Mouse (Mus musculus) limb, embryonic 15.5 days (tissue): ENCODE results near the gene Notch2. TPM values are rescaled to one million over a fixed set of nuclear protein-coding genes. Genes with fewer than 3 reads are reported as not detected.
A peak's percentile ranks its signal among the peaks of the same experiment; 100 is the strongest.

Experiments
- ATAC-seq: fragments of 200-750 bp; cut with Nextera tagmentation; 2 replicates; pipeline ENCODE4 v1.8.0; 2017; ENCODE audit warnings: low read depth, moderate TSS enrichment; ENCODE audit not compliant: insufficient number of reproducible peaks, low FRiP score, low TSS enrichment
- H3K27ac ChIP-seq: fragments of 300-500 bp; sonication (generic); 2 replicates; pipeline ENCODE4 v1.5.1; 2015; ENCODE audit warnings: moderate library complexity, mild to moderate bottlenecking, inconsistent platforms
- H3K27me3 ChIP-seq: fragments of 300-500 bp; sonication (generic); 2 replicates; pipeline ENCODE4 v1.6.1; 2015; ENCODE audit warnings: inconsistent platforms
- H3K36me3 ChIP-seq: fragments of 300-500 bp; sonication (generic); 2 replicates; pipeline ENCODE4 v1.6.1; 2015; ENCODE audit warnings: inconsistent platforms
- H3K4me1 ChIP-seq: fragments of 300-500 bp; sonication (generic); 2 replicates; pipeline ENCODE4 v1.6.1; 2015; ENCODE audit warnings: inconsistent platforms
- H3K4me2 ChIP-seq: fragments of 300-500 bp; sonication (generic); 2 replicates; pipeline ENCODE4 v1.6.1; 2015; ENCODE audit warnings: mild to moderate bottlenecking, inconsistent platforms
- H3K4me3 ChIP-seq: fragments of 300-500 bp; sonication (generic); 2 replicates; pipeline ENCODE4 v1.5.1; 2015; ENCODE audit warnings: mild to moderate bottlenecking, inconsistent platforms
- H3K9ac ChIP-seq: fragments of 300-500 bp; sonication (generic); 2 replicates; pipeline ENCODE4 v1.6.1; 2015; ENCODE audit warnings: inconsistent platforms
- H3K9me3 ChIP-seq: fragments of 300-500 bp; sonication (generic); 2 replicates; pipeline ENCODE4 v1.6.1; 2016; ENCODE audit warnings: inconsistent platforms
- WGBS: fragments of 180-500 bp; shearing (Covaris S2); methylation state at CpG from one replicate; pipeline ENCODE4 v1.1.7; 2015; 5-methylcytosine and 5-hydroxymethylcytosine counted together
- polyA plus RNA-seq: library from polyadenylated mRNA; unstranded; fragments of >200 nt; fragmentation: Nextera tagmentation; extraction: Ambion mirVana; gene quantifications from 2 replicates; pipeline ENCODE4 v1.2.1, GENCODE M21; 2015

Notch2 gene
- polyA plus RNA-seq, 1 experiment from 2014 or later = 40.8 TPM

- H3K9me3 ChIP-seq = no peaks in the 10 kb centered on the region
- no peaks in the 10 kb centered on the region for H3K36me3 ChIP-seq
- H3K4me3 ChIP-seq = no peak overlapping the region
- no peaks in the 10 kb centered on the region for H3K27me3 ChIP-seq
- no peak overlapping the region for H3K27ac ChIP-seq
- H3K9ac ChIP-seq = no peak overlapping the region
- no peak overlapping the region for H3K4me2 ChIP-seq
- WGBS = 86% methylated on average over 4 of the region's 4 CpGs
- ATAC-seq = no peak
- H3K4me1 ChIP-seq = no peaks in the 10 kb centered on the region
Observed at GRCm38 (mm10) chr3:98003558-98003957, 9.8 kb upstream of the Notch2 start.

DNA sequence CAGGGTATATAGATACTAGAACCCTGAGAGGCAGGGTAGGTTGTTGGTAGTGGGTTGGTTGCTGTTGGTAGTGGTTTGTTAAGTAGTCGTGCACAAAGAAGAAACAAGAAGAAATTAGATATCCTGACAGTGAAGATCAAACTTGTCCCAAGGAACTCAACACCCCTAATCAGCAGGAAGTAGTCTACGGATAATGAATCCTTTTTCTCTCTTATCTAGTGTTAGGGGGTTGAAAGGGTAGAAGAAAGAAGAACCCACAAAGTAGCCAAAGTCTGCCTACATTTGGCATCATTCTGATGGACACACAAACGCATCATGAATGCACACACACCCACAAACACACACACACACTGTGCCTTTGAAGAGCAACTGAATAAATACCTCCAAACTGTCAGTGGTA, 9.1 kb upstream of the Notch2 start:
- ATAC-seq = no peak
- 66% methylated on average over 3 of the region's 3 CpGs for WGBS

DNA sequence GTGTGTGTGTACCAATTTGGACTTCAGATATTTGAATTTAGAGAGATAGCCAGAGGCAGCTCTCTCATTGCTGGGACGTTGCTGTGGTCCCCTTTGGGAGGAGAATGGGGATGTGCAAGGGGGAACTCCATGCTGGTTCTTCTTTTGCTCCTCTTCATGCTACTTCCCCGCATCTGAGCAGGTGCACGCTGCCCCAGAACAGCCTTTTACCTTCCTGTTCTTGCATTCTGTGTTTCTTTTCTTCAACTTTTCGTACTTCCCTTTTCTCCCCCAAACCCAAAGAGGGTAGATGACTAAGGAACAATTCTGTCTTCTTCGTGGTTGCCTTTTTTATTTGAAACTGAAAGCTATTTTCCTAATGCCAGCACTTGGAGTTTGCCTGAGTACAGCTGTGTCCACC, 8.0 kb upstream of the Notch2 start:
- no peaks in the 10 kb centered on the region for H3K4me1 ChIP-seq
- no peaks in the 10 kb centered on the region for H3K9me3 ChIP-seq
- no peak overlapping the region for H3K4me3 ChIP-seq
- no peak for ATAC-seq
- H3K27me3 ChIP-seq = no peaks in the 10 kb centered on the region
- no peak overlapping the region for H3K4me2 ChIP-seq
- H3K9ac ChIP-seq = no peak overlapping the region
- no peaks in the 10 kb centered on the region for H3K36me3 ChIP-seq
- H3K27ac ChIP-seq = no peak overlapping the region
- 73% methylated on average over 5 of the region's 5 CpGs for WGBS

More for the DNA sequence above, 9.1 kb upstream of the Notch2 start:
- no peak overlapping the region for H3K9ac ChIP-seq
- no peak overlapping the region for H3K4me3 ChIP-seq
- no peaks in the 10 kb centered on the region for H3K36me3 ChIP-seq
- H3K27me3 ChIP-seq = no peaks in the 10 kb centered on the region
- H3K9me3 ChIP-seq = no peaks in the 10 kb centered on the region
- no peaks in the 10 kb centered on the region for H3K4me1 ChIP-seq
- no peak overlapping the region for H3K27ac ChIP-seq
- no peak overlapping the region for H3K4me2 ChIP-seq

DNA sequence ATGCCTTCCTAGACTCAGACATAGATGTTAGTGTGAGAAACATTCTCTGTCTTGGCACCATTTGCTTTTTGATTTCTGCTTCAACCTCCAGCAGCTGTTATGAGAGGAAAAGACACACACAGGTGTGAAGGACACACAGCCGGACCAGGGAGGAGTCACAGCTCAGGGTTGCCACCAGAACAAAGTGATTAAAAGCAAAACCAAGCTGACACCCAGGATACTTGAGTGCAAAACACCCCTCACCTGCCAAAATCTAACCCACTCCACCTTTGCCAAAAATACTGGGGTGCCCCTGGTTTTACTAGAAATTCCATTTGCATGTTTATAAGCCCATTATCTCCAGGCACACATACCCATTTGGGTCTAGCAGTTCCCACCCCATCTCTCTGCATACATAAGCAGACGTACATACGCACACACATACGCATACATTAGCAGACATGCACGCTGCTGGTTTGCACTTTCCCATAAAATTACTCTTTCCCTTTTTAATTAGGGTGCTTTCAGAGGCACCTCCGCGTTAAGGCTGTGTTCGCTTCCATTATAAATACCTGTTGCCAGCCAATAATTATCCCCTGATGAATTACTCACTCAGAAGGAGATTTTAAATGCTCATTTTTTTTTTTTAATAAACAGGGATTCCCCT, 7.2 kb upstream of the Notch2 start:
- Histone ChIP-seq H3K36me3 (no peaks in the 10 kb centered on the region), H3K9me3 (no peaks in the 10 kb centered on the region), H3K27me3 (no peaks in the 10 kb centered on the region), H3K4me1 (no peaks in the 10 kb centered on the region), H3K4me3 (no peak overlapping the region), H3K9ac (no peak overlapping the region), H3K27ac (no peak overlapping the region), H3K4me2 (no peak overlapping the region)
- ATAC-seq = no peak
- 36% methylated on average over 8 of the region's 8 CpGs for WGBS

- ATAC-seq = no peak
- 79% methylated on average over 5 of the region's 5 CpGs for WGBS
Observed at GRCm38 (mm10) chr3:98006973-98007372, 6.4 kb upstream of the Notch2 start.

GRCm38 (mm10) chr3:98008143-98008542, 5.2 kb upstream of the Notch2 start:
- H3K4me3 ChIP-seq = no peak overlapping the region
- no peaks in the 10 kb centered on the region for H3K27me3 ChIP-seq
- WGBS = 82% methylated on average over 6 of the region's 6 CpGs
- H3K9ac ChIP-seq = no peak overlapping the region
- H3K27ac ChIP-seq = no peak overlapping the region
- no peak overlapping the region for H3K4me2 ChIP-seq
- ATAC-seq = no peak
- H3K4me1 ChIP-seq = no peaks in the 10 kb centered on the region
- no peaks in the 10 kb centered on the region for H3K9me3 ChIP-seq
- no peaks in the 10 kb centered on the region for H3K36me3 ChIP-seq

More at GRCm38 (mm10) chr3:98006973-98007372, 6.4 kb upstream of the Notch2 start:
- no peak overlapping the region for H3K4me2 ChIP-seq
- H3K27me3 ChIP-seq = no peaks in the 10 kb centered on the region
- H3K27ac ChIP-seq = no peak overlapping the region
- H3K9me3 ChIP-seq = no peaks in the 10 kb centered on the region
- no peak overlapping the region for H3K9ac ChIP-seq
- H3K4me3 ChIP-seq = no peak overlapping the region
- H3K36me3 ChIP-seq = no peaks in the 10 kb centered on the region
- H3K4me1 ChIP-seq = no peaks in the 10 kb centered on the region

DNA sequence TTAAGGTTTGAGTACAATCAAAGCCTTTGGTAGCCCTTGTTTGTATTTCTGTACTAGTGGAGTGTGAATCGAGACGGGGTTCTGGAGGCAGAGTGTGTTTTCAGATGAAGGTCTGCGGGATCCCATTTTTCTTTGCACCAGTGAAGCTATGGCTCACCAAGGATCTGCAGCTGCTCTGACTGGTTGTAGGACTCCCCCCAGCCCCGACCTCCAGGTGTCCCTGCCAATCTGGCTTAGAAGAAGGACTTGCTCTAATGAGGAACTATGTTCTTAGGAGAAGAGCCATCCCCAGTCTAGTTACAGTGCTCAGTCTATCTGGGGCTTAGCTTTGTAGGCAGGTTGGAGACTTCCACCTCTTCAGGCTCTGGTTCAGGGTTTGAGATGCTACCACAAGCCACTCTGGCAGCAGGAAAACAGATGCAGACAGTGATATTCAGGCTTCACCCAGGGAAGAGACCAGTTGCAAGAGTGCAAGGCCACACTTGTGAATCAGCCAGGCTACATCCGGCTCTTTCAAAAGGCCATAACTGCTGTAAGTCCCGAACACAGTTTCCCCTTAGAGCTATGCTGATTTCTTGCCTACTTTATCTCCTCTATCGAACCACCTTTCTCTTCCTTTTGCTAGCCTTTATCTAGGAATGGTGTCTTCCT, 4.0 kb upstream of the Notch2 start:
- H3K36me3 ChIP-seq = no peaks in the 10 kb centered on the region
- H3K27ac ChIP-seq = no peak overlapping the region
- no peak overlapping the region for H3K9ac ChIP-seq
- no peaks in the 10 kb centered on the region for H3K9me3 ChIP-seq
- ATAC-seq = no peak
- H3K4me1 ChIP-seq = no peaks in the 10 kb centered on the region
- no peak overlapping the region for H3K4me3 ChIP-seq
- WGBS = 60% methylated on average over 7 of the region's 7 CpGs
- H3K4me2 ChIP-seq = no peak overlapping the region
- H3K27me3 ChIP-seq = no peaks in the 10 kb centered on the region

- 2% methylated on average over 18 of the region's 18 CpGs for WGBS
- peak overlapping the region; percentile 28; the same call in 1 of the 2 replicates for H3K9ac ChIP-seq
- H3K9me3 ChIP-seq = no peaks in the 10 kb centered on the region
- peak overlapping the region; percentile 67 for H3K4me2 ChIP-seq
- H3K4me1 ChIP-seq = peaks cover 34% of the 10 kb centered on the region
- H3K36me3 ChIP-seq = no peaks in the 10 kb centered on the region
- ATAC-seq = no peak
- peak overlapping the region; percentile 50; the same call in 1 of the 2 replicates for H3K27ac ChIP-seq
- H3K4me3 ChIP-seq = peak overlapping the region; percentile 97
- H3K27me3 ChIP-seq = no peaks in the 10 kb centered on the region
Observed at GRCm38 (mm10) chr3:98013086-98013400, 284 bp upstream of the Notch2 start.

DNA sequence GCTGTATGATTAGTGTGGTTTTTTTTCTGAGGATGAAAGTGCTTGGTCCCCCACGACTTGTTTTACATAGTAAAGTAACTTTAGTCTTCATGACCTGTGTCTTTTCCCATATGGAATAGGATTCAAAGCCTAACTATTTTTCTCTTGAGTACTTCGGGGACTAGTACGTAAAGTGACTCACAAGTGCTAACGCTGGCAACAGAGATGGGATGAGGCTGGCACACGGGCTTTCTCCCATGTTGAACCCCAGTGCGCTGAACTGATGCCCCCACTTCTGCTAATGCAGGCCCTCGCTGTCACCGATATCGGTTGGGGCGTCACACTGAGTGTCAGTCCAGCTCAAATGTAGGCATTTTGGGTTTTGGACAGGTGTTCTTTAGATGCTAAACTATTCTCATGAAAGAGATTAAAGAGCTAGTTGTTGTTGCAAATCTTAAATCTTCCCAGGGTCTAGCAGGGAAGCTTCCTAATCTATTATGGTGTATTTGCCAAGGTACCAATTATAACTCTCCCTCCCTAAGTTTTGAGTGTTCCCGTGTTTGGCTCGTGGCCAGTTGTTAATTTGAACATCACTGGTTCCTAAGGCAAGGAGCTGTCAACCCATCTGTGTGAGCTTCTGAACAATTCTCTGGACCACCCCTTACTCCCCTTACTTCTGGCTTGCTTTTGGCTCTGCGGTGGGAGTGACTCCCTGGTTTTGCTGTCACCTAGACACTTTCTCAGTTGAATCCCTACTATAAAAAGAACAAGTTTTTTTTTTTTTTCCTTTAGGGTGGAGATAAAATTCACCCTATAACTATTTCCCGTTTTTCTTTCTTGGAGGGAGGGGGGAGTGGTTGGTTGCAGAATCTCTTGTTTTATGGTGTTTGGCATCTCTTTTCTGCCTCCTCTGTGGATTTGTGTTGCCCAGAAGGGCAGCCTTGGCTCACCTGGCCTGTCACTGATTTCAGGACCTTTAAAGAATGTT, 2.2 kb downstream of the Notch2 start:
- ATAC-seq = no peak
- peak overlapping the region; percentile 97 for H3K4me3 ChIP-seq
- no peaks in the 10 kb centered on the region for H3K27me3 ChIP-seq
- no peaks in the 10 kb centered on the region for H3K36me3 ChIP-seq
- H3K4me2 ChIP-seq = peak overlapping the region; percentile 67
- WGBS = 47% methylated on average over 14 of the region's 14 CpGs
- peaks cover 54% of the 10 kb centered on the region for H3K4me1 ChIP-seq
- 0 out of 2 replicates have a peak overlapping the region, but pooled peaks have one; percentile 8 for H3K9ac ChIP-seq
- H3K9me3 ChIP-seq = no peaks in the 10 kb centered on the region
- 0 out of 2 replicates have a peak overlapping the region, but pooled peaks have one; percentile 18 for H3K27ac ChIP-seq

DNA sequence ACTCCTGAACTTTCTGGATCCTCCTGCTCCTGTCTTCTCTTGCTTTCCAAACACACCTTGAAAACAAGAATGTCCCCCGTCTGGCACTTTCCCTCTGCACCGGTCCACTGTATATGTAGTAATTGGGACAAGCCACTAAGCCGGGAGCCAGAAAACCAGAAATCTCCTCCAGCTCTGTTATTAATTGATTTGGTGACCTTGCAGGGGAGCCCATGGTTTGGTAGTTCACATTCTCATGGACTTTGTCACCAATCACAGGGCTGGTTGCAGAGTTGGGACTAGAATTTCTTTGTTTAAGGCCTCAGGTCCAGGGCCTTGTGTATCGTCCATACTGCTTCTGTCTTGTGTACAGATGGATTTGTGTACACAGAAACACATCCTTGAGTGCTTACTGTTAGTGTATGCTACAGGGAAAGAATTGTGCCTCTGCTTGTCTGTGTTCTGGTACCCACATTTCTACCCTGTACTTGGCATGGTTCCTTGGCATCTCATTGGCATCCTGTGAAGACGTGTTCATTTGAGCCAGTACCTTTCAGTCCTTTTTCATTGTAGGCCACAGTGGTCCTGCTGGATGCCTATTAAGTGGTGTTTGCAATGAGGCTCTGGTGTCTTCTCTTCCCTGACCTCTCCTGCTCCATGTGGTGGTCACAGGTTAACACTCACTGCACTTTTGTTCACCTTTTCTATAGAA, 3.7 kb downstream of the Notch2 start:
- WGBS = 54% methylated on average over 5 of the region's 5 CpGs
- no peak overlapping the region for H3K27ac ChIP-seq
- H3K27me3 ChIP-seq = no peaks in the 10 kb centered on the region
- peak overlapping the region; percentile 67; the same call in 1 of the 2 replicates for H3K4me2 ChIP-seq
- H3K4me3 ChIP-seq = no peak overlapping the region
- no peak for ATAC-seq
- no peak overlapping the region for H3K9ac ChIP-seq
- no peaks in the 10 kb centered on the region for H3K36me3 ChIP-seq
- H3K4me1 ChIP-seq = peaks cover 65% of the 10 kb centered on the region
- no peaks in the 10 kb centered on the region for H3K9me3 ChIP-seq

DNA sequence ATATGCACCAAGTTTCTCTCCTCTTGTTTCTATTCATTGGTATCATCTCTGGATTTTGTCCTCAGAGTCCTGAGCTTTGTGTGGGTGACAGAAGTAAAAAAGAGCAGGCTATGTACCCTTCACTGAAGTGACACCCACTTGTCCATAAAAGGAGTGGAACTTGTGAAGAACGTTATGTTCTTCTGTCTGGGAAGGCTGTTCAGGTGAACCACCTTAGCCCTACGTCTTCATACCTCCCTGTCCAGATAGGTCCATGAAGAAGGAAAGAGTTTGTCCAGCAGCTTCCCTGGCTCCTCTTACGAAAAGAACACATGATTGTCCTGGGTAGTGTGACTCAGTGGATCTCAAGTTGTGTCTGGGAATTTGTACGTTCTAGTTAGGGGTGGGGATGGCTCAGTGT, 4.9 kb downstream of the Notch2 start:
- ATAC-seq = no peak
- no peak overlapping the region for H3K4me2 ChIP-seq
- H3K9ac ChIP-seq = no peak overlapping the region
- H3K9me3 ChIP-seq = no peaks in the 10 kb centered on the region
- H3K4me3 ChIP-seq = no peak overlapping the region
- no peak overlapping the region for H3K27ac ChIP-seq
- WGBS = 76% methylated on average over 4 of the region's 4 CpGs
- peaks cover 69% of the 10 kb centered on the region for H3K4me1 ChIP-seq
- no peaks in the 10 kb centered on the region for H3K36me3 ChIP-seq
- no peaks in the 10 kb centered on the region for H3K27me3 ChIP-seq
